Mouse (Mus musculus) kidney, postnatal 10 days (tissue): ENCODE results near the gene Pdgfa.

ENCODE experiments used
- DNase-seq: peaks from one replicate; pipeline ENCODE4 v3.0.0; 2021; ENCODE audit warnings: mixed read lengths

Pdgfa gene

GRCm38 (mm10) chr5:138952969-138953368 lies 44.2 kb downstream of the Pdgfa start:
- peak; percentile 72 for DNase-seq

DNA sequence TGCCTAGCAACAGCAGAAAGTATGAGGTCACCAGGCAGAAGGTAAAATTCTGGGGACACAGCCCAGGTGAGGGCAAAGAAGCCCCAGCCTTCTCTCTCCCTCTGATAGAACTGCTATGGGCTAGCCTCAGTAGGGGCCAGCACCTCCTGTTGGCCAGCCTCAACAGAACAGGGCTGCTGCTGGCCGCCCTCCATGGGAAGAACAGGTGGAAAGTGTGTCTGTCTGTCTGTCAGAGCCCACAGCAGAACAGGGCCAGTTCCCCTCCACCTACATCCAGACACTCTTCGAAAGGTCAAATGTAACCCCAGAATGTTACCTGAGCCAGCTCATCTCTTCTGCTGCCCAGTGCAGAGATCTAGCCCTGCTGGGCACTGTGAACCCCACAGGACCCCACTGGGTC lies 45.9 kb downstream of the Pdgfa start:
- no peak for DNase-seq

GRCm38 (mm10) chr5:138949165-138949564 lies 48.0 kb downstream of the Pdgfa start:
- DNase-seq, result peak; percentile 57

- peak; percentile 86 for DNase-seq
Observed at GRCm38 (mm10) chr5:138948031-138948980, 48.9 kb downstream of the Pdgfa start.

DNA sequence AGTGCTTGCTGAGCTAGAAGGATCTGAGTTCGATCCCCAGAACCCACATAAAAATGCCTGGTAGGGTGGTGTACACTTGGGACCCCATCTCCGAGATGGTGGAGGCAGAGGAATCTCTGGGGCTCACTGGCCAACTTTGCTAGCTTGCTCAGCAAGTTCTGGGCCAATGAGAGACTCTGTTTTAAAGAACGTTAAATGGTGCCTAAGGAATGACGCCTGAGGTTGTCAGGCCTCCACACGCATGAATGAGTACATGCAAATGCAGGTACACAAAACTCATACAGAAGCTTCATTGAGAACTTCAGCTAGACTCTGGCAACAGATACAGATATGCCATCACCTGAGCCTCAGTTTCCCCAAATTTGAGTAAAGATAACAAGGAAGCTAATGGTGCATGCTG lies 49.7 kb downstream of the Pdgfa start:
- DNase-seq, result no peak

DNA sequence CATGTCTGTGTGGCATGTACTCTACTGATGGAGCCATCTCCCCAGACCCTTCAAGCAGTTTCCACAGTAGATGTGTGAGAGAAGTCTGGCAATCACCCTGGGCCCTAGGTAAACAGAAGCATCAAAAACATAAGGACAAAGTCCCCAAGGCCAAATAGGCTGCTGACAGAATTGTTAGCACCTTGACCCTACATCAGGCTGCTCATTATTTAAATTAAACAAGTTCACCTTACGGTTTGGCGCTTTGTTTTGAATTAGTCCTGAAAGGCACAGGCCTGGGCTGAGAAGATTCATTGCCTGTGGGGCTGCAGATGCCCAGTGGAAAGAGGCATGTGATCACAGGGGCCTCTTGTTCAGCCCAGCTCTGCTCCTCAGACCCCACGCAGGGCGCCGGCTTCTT lies 50.2 kb downstream of the Pdgfa start:
- no peak for DNase-seq

DNA sequence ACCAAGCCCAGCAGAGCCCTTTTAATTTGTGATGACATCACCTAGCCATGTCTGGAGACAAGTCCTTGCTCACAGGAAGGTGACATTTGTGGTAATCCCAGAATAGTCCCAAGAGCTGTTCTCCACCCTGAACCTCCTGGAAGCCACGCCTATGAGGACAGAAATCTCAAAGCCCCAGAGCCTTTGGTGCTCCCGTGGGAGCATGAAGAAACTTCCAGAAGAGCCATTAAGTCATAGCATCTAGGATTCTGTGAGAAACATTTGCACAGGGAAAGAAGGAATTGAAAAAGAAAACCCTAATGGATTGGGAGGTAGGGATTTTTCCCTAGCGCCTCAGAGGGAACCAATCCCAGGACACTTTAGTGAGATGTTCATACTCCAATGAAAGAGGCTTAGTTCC lies 52.2 kb downstream of the Pdgfa start:
- DNase-seq, result no peak

DNA sequence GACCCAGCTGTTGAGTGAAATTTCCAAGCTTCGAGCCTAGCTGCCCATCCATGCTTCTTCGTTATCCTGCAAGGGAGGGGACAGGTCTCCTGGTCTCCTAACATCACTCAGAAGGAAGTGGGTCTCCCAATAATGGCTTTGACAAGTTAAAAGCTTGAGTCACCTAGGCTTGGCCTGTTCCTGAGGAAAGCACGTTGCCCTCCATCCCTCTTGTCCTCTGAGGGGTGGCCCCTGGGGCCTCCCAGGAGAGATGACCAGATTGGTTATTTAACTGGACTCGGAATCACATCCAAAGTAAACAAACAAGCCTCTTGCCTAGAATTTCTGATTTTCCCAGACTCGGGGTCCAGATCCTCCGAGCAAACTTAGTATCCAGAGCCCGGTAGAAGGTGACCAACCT lies 52.6 kb downstream of the Pdgfa start:
- DNase-seq, result no peak

DNA sequence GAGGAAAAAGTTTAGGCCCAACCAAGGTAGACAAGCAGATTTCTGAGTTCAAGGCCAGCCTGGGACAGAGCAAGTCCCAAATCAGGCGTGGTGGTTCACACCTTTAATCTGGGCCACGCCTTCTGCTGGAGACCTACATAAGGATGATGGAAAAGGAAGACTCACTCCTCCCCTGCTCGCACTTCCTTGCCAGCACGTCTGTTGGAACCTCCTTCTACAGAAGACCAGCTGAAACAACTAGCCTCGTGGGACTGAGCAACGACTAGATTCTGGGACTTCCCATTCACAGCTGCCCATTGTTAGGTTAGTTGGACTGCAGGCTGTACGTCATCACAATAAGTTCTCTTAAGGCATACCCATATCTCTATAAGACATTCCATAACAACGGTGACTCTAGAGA lies 55.3 kb downstream of the Pdgfa start:
- no peak for DNase-seq

DNA sequence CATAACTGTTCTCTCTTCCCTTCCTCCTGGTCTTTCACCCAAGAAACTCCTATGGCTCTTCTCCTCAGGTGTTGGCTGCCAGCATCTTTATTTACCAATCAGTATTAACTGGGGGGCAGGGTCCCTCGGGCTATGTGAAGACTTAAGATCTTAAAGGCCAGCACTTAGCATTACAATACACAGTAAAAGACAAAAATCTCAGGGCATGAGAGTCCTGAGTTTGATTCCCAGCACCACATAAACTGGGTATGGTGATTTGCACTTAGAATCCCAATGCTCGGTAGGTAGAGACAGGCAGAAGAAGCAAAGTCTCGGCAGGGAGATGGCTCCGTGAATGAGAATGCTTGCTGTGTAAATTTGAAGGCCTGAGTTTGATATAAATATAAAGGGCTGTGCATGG lies 56.6 kb downstream of the Pdgfa start:
- no peak for DNase-seq

- DNase-seq, result no peak
Observed at GRCm38 (mm10) chr5:138938572-138939163, 58.5 kb downstream of the Pdgfa start.

DNA sequence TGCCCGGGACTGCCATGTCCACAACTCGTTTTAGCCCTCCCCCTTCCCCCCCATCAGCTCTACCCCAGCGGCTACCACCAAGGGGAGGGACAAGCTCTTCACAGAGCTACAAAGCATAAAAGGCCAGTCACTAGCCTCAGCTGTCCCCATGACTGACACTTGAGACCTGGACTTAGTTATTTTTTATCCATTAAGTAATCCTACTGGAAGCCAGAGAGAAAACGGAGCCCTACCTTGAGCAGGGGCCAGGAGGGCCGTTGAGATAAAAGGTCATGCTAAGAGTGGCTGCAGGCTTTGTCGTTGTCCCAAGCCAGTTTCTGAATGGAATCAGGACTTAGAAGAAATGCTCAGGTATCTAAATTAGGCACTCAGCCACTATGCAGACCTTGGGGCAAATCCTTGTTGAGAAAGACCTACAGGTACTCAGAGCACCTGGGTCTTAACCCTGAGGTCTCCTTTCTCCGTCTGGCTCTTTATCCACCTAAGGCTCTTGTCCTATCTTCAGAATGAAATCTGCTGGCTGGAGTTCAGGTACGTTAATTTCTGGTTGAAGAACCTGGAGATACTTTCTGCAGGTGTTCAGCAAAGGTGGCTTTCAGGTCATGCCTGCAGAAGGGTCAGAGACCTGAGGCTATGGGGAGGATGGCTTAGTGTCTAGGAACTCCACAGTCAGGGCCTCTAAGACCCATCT lies 60.6 kb downstream of the Pdgfa start:
- DNase-seq, result no peak

DNA sequence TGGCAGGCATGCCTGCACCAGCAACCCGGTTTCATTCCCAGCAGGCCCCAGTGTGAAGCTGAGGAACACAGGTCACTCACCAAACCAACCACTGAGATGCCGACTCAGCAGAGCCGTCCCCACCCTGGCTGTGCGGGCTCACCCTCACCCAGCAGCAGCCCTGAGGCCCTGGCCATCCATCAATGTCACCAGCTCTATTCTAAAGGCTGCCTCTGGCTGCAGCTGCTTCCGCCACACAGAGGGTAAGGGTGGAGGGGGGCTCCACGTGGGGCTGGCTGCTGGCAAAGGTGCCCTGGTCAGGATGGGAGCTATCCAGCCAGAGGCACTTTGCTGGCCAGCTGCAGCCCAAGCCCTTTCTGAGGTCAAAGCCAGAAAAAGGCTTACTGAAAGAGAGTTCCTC lies 62.6 kb downstream of the Pdgfa start:
- DNase-seq, result peak; percentile 73

DNA sequence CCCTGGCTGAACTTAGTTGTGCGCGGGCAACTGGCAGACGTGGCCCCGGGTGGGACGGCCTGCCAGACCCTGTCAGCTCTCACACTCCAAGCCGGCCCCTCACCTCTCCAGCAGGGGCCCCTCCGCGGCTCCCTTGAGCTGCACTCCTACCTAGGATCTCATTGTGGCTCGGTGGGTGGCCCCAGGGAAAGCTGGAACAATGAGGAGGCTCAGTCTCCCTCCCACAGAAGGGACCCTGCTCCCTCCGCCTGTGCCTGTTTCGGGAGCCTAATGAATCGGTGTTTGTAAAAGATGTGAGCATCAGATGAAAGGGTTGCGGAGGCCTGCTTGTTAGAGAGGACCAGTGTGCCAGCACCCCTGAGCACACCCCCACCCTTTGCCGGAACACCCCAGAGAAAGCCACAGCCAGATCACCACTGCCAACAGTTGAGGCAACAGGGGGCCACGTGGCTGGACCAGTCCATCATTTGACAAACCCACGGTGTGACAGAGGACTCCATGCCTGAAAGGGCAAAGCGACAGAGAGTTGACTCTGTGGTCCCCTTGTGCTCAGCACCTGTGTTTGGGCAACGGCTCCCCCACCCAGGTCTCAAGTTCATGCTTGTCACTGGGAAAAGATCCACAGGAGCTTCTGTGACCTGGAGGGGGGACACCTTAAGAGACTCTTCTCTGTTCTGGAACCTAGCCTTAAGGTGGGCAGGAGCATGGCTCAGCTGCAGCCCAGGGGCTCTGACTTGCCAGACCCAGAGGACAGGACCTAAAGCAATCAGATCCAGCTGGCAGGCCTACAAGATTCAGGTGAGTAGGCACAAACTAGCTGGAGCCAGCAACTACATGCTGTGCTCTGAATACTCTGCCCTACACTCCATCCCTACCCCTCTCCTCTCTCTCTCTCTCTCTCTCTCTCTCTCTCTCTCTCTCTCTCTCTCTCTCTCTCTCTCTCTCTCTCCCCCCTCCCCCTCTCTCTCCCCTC lies 64.4 kb downstream of the Pdgfa start:
- peak; percentile 53 for DNase-seq

DNA sequence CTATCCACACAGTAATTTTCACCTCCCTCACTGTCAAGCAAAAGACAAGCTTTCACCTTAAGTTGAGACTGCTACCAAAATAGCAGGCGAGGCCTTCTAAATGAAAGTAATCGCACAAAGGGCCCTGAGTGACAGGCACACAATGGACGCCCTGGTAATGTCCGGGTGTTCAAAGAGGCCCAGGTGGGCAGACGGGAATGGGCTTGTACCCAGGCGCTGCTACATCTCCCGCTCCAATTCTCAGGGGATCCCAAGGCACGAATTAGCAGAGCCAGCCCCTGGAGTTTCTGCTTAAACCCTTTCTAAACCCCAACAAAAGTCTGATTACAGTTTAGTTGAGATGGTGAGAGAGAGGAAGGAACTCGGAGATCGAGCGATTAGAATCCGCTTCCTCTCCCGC lies 65.3 kb downstream of the Pdgfa start:
- DNase-seq, result no peak

- DNase-seq, result peak; percentile 48
Observed at GRCm38 (mm10) chr5:138929879-138930507, 67.2 kb downstream of the Pdgfa start.
